Mouse (Mus musculus): ENCODE results near the gene Slc15a3. TPM values are rescaled to one million over a fixed set of nuclear protein-coding genes. Genes with fewer than 3 reads are reported as not detected.

Gene Slc15a3
- 0.20 and 0.46 TPM in 2 replicates for polyA plus RNA-seq (2016; fragmentation: Nextera tagmentation; extraction: Ambion mirVana)

- no peak within 1 kb of the TSS for H3K9ac ChIP-seq
- no peak within 1 kb of the TSS for H3K4me2 ChIP-seq (replicated peaks)
- 81% methylated on average over 15 of the region's 15 CpGs for WGBS
- no peaks in the 10 kb centered on the region for H3K36me3 ChIP-seq
- no peak within 1 kb of the TSS for H3K4me3 ChIP-seq
- no peak for ATAC-seq (ENCODE audit: low FRiP score, low read depth)
- H3K9me3 ChIP-seq, result no peaks in the 10 kb centered on the region
- H3K27me3 ChIP-seq (replicated peaks), result no peaks in the 10 kb centered on the region
- H3K4me1 ChIP-seq, result no peaks in the 10 kb centered on the region
- no peak within 1 kb of the TSS for H3K27ac ChIP-seq
Measured at GRCm38 (mm10) chr19:10839010-10839892, at the start of gene Slc15a3. Gene Slc15a3, plus strand, starts transcription at chr19:10839727.

GRCm38 (mm10) chr19:10790323-10790722, 49.2 kb upstream of the Slc15a3 start:
- Histone ChIP-seq H3K4me1 (peaks cover under 1% of the 10 kb centered on the region; the same call in 1 of the 2 replicates), H3K9me3 (no peaks in the 10 kb centered on the region), H3K4me3 (no peak overlapping the region), H3K4me2 (replicated peaks) (no peak overlapping the region), H3K9ac (no peak overlapping the region), H3K27me3 (replicated peaks) (no peaks in the 10 kb centered on the region), H3K36me3 (no peaks in the 10 kb centered on the region), H3K27ac (no peak overlapping the region)
- 81% methylated on average over 9 of the region's 9 CpGs for WGBS
- ATAC-seq (ENCODE audit: low FRiP score, low read depth), result no peak

DNA sequence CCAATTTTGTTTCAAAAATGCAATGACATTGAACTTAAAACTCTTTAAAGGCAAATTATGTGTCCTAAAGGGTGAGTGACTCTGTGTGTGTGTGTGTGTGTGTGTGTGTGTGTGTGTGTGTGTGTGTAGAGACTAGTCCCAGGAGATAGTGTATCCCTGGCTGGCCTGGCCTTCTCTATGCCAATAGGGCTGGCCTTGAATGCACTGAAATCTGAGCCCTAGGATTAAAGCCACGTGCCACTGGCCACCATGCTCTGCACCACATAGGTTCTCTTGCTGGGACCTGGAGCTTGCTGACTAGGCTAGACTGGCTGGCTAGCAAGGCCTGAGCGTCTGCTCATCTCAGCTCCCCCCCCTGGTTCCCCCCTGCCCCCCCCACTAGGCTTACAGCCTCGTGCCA, 46.5 kb upstream of the Slc15a3 start:
- no peak overlapping the region for H3K4me3 ChIP-seq
- H3K4me1 ChIP-seq, result no peaks in the 10 kb centered on the region
- H3K27me3 ChIP-seq (replicated peaks), result no peaks in the 10 kb centered on the region
- no peak overlapping the region for H3K27ac ChIP-seq
- H3K4me2 ChIP-seq (replicated peaks), result no peak overlapping the region
- no peak for ATAC-seq (ENCODE audit: low FRiP score, low read depth)
- H3K9ac ChIP-seq, result no peak overlapping the region
- no peaks in the 10 kb centered on the region for H3K9me3 ChIP-seq
- WGBS, result 61% methylated on average over 3 of the region's 3 CpGs
- H3K36me3 ChIP-seq, result no peaks in the 10 kb centered on the region

GRCm38 (mm10) chr19:10794916-10795315, 44.6 kb upstream of the Slc15a3 start:
- WGBS, result 97% methylated on average over 1 of the region's 1 CpGs
- Histone ChIP-seq H3K27me3 (replicated peaks) (no peaks in the 10 kb centered on the region), H3K4me2 (replicated peaks) (no peak overlapping the region), H3K27ac (no peak overlapping the region), H3K9me3 (no peaks in the 10 kb centered on the region), H3K4me1 (no peaks in the 10 kb centered on the region), H3K36me3 (no peaks in the 10 kb centered on the region), H3K9ac (no peak overlapping the region), H3K4me3 (no peak overlapping the region)
- no peak for ATAC-seq (ENCODE audit: low FRiP score, low read depth)

GRCm38 (mm10) chr19:10798576-10798975, 41.0 kb upstream of the Slc15a3 start:
- H3K4me3 ChIP-seq, result no peak overlapping the region
- no peaks in the 10 kb centered on the region for H3K4me1 ChIP-seq
- H3K9ac ChIP-seq, result no peak overlapping the region
- no peak for ATAC-seq (ENCODE audit: low FRiP score, low read depth)
- H3K9me3 ChIP-seq, result no peaks in the 10 kb centered on the region
- H3K27ac ChIP-seq, result no peak overlapping the region
- H3K36me3 ChIP-seq, result no peaks in the 10 kb centered on the region
- H3K27me3 ChIP-seq (replicated peaks), result no peaks in the 10 kb centered on the region
- WGBS, result 71% methylated on average over 10 of the region's 10 CpGs
- H3K4me2 ChIP-seq (replicated peaks), result no peak overlapping the region

DNA sequence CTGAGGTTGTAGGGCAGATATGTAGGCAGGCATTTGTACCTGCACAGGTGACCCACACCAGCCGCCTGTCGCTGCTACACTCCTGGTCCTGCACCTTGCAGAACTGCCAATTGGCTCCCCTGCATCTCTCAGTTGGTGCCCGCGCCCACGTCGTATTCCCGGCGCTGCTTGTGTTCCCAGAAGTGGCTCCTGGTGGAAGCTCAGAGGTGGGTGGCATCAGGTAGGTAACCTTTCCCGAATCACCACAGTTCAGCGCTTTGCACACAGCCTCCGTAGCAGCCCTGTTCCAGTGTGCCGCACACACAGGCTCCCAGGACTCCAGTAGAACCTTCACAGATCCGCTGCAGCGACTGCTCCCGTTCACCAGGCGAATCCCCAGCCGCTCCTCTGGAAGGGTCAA, 40.4 kb upstream of the Slc15a3 start:
- Histone ChIP-seq H3K27me3 (replicated peaks) (no peaks in the 10 kb centered on the region), H3K4me3 (no peak overlapping the region), H3K36me3 (no peaks in the 10 kb centered on the region), H3K4me1 (no peaks in the 10 kb centered on the region), H3K9me3 (no peaks in the 10 kb centered on the region), H3K4me2 (replicated peaks) (no peak overlapping the region), H3K27ac (no peak overlapping the region), H3K9ac (no peak overlapping the region)
- WGBS, result 94% methylated on average over 17 of the region's 17 CpGs
- no peak for ATAC-seq (ENCODE audit: low FRiP score, low read depth)

DNA sequence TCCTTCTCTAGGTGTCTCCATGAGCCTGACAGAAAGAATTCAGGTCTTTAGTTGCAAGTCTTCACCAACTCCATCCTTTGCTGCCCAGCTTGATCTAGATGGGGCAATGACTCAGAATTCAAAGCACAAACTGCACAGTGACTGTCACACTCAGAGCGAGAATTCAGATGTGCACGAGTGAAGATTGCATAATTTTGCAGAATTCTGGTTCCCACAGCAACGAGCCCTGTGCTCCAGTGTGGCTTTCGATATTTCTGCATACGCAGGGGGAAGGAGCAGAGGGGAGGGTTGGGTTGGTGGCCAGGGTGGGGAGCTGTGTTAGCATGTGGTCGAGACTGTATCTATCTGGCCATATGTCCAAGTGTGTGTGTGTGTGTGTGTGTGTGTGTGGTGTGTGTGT, 38.5 kb upstream of the Slc15a3 start:
- H3K4me2 ChIP-seq (replicated peaks), result no peak overlapping the region
- H3K9me3 ChIP-seq, result no peaks in the 10 kb centered on the region
- no peak overlapping the region for H3K4me3 ChIP-seq
- WGBS, result 85% methylated on average over 6 of the region's 6 CpGs
- no peaks in the 10 kb centered on the region for H3K27me3 ChIP-seq (replicated peaks)
- no peak overlapping the region for H3K9ac ChIP-seq
- no peak overlapping the region for H3K27ac ChIP-seq
- no peak for ATAC-seq (ENCODE audit: low FRiP score, low read depth)
- H3K4me1 ChIP-seq, result no peaks in the 10 kb centered on the region
- H3K36me3 ChIP-seq, result no peaks in the 10 kb centered on the region

- Histone ChIP-seq H3K9ac (no peak overlapping the region), H3K36me3 (no peaks in the 10 kb centered on the region), H3K9me3 (no peaks in the 10 kb centered on the region), H3K4me2 (replicated peaks) (no peak overlapping the region), H3K27me3 (replicated peaks) (no peaks in the 10 kb centered on the region), H3K4me1 (no peaks in the 10 kb centered on the region), H3K4me3 (no peak overlapping the region), H3K27ac (no peak overlapping the region)
- ATAC-seq (ENCODE audit: low FRiP score, low read depth), result no peak
- WGBS, result 91% methylated on average over 6 of the region's 6 CpGs
Measured at GRCm38 (mm10) chr19:10801906-10802305, 37.6 kb upstream of the Slc15a3 start.

DNA sequence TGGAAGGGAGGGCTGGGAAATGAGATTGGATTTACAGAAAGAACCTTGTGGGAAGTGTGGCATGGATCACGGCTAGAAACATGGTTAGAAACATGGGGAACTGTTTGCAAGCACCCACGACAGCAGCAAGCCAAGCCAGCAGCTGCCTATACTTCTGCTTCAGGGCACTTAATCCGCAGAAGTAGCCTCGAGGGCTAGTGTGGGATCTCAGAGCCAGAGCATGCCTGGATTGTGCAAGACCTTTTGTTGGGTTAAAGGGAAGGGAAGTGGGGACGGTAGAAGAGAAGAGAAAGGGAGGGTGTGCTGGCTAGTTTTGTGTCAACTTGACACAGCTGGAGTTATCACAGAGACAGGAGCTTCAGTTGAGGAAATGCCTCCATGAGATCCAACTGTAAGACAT, 35.8 kb upstream of the Slc15a3 start:
- H3K4me2 ChIP-seq (replicated peaks), result no peak overlapping the region
- no peaks in the 10 kb centered on the region for H3K36me3 ChIP-seq
- H3K27ac ChIP-seq, result no peak overlapping the region
- no peak for ATAC-seq (ENCODE audit: low FRiP score, low read depth)
- H3K27me3 ChIP-seq (replicated peaks), result no peaks in the 10 kb centered on the region
- no peaks in the 10 kb centered on the region for H3K9me3 ChIP-seq
- H3K4me3 ChIP-seq, result no peak overlapping the region
- no peak overlapping the region for H3K9ac ChIP-seq
- no peaks in the 10 kb centered on the region for H3K4me1 ChIP-seq
- WGBS, result 85% methylated on average over 5 of the region's 5 CpGs

- Histone ChIP-seq H3K36me3 (no peaks in the 10 kb centered on the region), H3K9me3 (no peaks in the 10 kb centered on the region), H3K4me2 (replicated peaks) (no peak overlapping the region), H3K4me1 (no peaks in the 10 kb centered on the region), H3K27ac (no peak overlapping the region), H3K4me3 (no peak overlapping the region), H3K27me3 (replicated peaks) (no peaks in the 10 kb centered on the region), H3K9ac (no peak overlapping the region)
- 95% methylated on average over 2 of the region's 2 CpGs for WGBS
- no peak for ATAC-seq (ENCODE audit: low FRiP score, low read depth)
Measured at GRCm38 (mm10) chr19:10804850-10805660, 34.5 kb upstream of the Slc15a3 start.

GRCm38 (mm10) chr19:10805661-10806285, 33.8 kb upstream of the Slc15a3 start:
- no peak for ATAC-seq (ENCODE audit: low FRiP score, low read depth)

More at GRCm38 (mm10) chr19:10805661-10806285, 33.8 kb upstream of the Slc15a3 start:
- H3K27me3 ChIP-seq (replicated peaks), result no peaks in the 10 kb centered on the region
- no peak overlapping the region for H3K4me2 ChIP-seq (replicated peaks)
- no peak overlapping the region for H3K9ac ChIP-seq
- H3K4me3 ChIP-seq, result no peak overlapping the region
- H3K27ac ChIP-seq, result no peak overlapping the region
- H3K36me3 ChIP-seq, result no peaks in the 10 kb centered on the region
- H3K9me3 ChIP-seq, result no peaks in the 10 kb centered on the region
- H3K4me1 ChIP-seq, result no peaks in the 10 kb centered on the region
- WGBS, result 87% methylated on average over 11 of the region's 11 CpGs
